Mouse (Mus musculus) liver, embryonic 14.5 days (tissue): ENCODE results near the gene St6galnac4.

Experiments used
- CTCF ChIP-seq: IDR thresholded peaks from 2 replicates; pipeline ENCODE4 v1.5.1; 2016; ENCODE audit warnings: antibody characterized with exemption, low read depth, control low read depth
- EP300 ChIP-seq: IDR thresholded peaks from 2 replicates; pipeline ENCODE4 v1.6.1; 2016; ENCODE audit warnings: antibody characterized with exemption, low read depth

GRCm38 (mm10) chr2:32568149-32568548 lies 18.7 kb upstream of the St6galnac4 start:
- no peak for TF ChIP-seq CTCF
- TF ChIP-seq EP300 = no peak
